Mouse (Mus musculus) T-helper 17 cell (primary cell): ENCODE results near the gene Gm5800.

Source experiments
- in situ Hi-C, 2 experiments: fragments of 300-600 bp; cut with MboI, MseI; formaldehyde crosslinking; loops; 1 replicate in 1 of 2; 2 replicates in 1 of 2; pipeline ENCODE4 v1.15.1; 2025; ENCODE audit warnings: high pct_unique_total_duplicates in 2 of 2

Gene Gm5800

DNA sequence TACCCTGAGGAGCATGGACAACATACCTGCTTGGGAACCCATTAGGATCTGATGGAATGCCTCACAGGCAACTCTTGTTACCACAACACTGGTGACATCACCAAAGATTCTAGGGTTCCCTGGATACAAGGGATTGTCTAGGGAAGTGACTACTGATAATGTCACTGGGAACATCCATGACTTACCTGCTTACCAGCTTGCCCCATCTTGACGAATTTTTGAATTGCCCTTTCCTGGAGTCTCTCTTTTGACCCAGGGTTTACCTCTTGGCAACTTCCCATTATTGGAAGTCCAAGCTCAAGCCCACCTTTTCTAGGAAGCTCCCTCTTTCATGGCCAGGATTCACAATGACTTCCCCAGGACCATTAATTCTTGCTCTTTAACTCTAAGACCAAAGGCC, at the start of gene Gm5800:
Gm5800 (minus strand) TSS at position 101 of the 400 bp plus-strand sequence.
- in situ Hi-C loops, result no loop called here

DNA sequence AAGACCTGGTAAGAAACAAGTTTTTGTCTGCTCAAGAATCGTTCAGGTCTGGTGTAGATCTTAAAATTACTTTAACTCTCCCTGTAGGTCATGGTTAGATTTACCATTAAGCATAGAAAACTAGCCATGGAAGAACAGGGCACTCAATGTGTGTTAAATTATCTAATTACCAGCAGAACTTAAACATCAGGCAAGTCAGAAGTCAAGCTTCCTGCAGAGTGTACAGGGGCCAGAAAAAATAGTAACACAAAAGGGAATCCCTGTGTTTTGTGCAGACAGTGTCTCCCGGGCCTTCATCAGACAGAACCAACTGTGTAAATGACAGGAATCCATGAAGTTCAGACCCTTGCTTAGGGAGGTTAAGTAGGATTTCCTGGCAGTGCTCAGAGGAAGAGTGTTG, 39.0 kb upstream of the Gm5800 start:
- in situ Hi-C loops, result no loop called here

DNA sequence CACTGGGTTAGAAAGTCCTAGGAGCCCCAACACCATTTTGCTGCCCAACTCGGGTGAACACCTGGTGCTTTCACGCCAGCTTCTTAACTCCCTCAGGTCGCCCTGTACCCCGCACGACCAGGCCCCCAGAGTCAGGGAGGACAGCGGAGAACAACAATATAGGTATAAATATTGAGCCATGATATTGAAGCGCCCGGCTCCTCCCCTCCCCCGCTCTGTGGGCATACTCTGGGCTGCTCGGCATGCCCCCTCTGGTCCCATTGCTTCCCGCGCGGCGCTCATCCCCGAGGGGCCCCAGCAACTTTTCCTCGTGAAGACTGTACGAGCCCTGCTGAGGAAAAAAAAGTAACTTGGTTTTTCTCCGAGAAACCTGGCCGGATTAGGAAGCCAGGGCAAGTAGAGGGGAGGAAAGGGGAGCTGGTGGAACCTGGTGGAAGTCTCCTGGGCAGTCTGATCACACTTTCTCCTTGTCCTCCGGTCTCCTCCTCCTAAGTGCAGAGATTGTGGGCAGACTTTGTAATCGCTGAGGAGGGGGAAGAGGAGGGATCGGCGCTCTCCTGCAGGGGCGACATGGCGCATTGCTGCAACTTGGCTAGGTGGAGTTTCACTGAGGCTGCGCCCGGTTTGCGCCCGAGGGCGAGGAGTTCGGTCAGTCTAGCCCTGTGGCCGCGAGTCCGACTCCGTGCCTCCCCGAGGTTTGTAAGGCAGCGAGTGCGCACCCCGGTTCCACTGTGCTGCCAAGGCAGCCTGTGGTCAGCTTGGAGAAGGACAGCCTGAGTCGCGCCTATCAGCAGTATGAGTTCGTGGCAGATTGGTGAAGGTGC, 23.6 kb upstream of the Gm5800 start:
- in situ Hi-C loops, result no loop called here

DNA sequence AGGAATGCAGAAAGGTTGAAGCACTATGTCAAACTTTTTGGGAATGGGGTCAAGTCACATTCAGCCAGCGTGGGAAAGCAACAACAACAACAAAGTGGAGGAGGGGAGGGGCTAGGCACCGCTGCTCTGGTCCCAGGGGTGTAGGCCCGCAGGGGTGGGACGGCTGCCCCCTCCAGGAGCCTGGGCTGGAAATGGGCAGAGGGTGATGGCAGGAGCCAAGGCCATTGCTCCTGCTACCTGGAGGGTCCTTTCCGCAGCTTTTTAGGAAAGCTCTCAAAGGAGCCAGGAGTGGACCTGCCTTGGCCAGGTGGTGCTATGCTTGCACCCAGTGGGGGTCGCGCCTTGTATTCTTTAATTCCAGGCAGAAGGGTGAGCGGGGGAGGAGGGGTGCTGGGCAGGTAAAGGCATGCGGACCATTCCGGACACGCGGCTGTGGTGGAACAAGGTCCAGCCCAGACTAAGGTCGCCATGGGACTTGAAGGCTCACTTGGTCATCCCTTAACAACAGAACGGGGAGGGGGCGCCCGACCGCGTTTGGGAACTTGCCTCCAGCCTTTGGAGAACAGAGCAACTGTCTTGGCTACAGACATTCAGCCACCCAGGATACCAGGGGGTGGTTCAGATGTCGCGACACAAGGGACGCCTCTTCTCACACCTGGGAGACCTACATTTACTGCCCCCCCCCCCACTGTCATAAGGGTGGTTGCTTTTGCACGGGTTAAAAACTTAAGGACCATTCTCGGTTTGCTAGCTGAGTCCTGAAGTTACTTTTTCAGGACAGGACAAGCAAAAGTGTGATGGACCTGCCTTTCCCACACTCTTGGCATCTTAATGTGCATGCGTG, 22.4 kb upstream of the Gm5800 start:
- in situ Hi-C loops, result no loop called here

DNA sequence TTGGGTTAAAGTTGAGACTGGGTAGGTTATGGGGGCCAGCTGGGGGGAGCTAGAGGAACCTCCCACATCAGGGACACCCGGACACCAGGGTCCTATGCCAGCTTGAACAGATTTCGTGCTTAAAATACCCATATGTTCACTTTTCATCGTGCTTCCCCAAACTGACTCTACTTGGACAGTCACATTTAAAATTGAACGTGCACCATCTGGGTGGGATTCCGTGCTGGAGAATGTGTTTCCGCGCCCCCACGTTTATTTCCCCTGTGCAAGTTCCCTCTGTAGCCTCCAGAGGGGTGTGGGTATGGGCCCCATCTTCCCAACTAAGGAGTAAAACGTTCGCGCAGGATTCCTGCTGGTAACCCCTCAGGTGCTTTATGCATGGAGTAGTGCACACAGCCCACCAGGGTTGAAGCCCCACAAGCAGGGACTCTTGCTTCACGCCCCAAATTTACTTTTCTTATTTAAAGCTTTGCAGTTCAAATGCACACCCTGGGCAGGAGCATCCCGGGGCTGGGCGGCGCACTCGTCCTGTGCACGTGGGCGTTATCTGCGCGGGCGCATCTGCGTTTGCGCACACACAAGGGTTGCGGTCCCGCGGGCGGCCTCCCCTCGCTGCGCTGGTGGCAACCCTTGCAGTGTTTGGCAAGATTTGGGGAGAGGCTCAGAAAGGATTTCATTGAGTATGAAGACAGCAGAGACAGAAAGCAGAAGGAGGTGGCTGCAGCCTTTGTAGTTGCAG, 21.6 kb upstream of the Gm5800 start:
- in situ Hi-C loops, result no loop called here

DNA sequence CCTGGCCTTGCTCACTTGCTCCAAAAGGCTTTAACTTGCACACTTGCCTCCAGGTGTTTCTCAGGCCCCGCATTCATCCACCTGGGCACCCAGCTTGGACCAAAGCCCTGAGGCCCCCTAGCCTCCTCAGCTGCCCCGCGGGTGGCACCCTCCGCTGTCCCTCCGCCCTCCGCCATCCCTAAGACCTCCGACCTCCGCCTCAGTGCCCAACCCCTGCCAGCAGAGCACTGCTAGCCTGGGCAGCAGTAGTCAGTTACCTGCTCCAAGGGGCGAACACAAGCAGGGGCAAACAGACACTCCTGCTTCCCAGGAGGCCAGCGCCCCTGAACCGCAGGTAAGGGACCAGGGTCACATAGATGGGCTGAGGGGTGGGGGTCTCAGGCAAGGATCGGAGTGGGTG, 21.0 kb upstream of the Gm5800 start:
- in situ Hi-C loops, result no loop called here

DNA sequence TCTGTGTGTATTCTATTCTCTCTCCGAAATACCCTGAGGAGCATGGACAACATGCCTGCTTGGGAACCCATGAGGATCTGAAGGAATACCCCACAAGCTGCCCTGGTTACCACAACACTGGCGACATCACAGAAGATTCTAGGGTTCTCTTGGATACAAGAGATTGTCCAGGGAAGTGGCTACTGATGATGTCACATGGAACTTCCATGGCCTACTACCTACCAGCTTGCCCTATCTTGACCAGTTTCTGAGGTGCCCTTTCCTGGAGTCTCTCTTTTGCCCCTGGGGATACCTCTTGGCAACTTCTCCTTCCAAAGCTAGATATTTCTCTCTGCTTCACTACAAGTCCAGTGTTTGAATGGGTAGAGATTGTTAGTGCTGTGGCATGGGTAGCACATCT, 21.6 kb downstream of the Gm5800 start, which contains the start of gene Gm17079:
Gm17079 (minus strand) TSS at position 101 of the 400 bp plus-strand sequence.
- in situ Hi-C loops, result loop anchor here in 1 of 2 experiments (5.0 to 10.0 kb wide), 2 partner anchors 73 to 101 kb away; partner anchors contain the start of gene Gm17174

DNA sequence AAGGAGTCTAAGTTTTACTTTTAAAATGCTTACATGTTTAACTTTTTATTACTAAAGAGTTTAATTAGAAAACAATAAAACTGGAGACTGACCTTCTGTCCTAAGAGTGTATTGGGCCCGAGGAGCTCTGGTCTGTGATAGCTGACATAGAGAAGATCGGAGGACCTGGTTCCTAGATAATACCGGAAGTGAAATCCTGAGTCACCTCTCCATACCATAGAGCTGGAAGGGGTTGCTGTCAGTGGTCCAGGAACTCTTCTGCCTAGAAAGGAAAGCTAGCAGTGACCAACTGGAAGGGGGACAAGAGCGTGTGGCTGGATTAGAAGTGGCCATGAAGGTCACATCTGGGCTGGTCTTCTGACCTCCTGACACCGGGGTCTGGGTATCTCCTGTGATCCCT, 39.7 kb downstream of the Gm5800 start:
- in situ Hi-C loops, result no loop called here
